Mouse (Mus musculus): Measurements from ENCODE around the gene Hbp1. TPM values are rescaled to one million over a fixed set of nuclear protein-coding genes. Genes with fewer than 3 reads are reported as not detected.

The Hbp1 gene
- polyA plus RNA-seq, 2 experiments: 102 to 142 TPM

DNA sequence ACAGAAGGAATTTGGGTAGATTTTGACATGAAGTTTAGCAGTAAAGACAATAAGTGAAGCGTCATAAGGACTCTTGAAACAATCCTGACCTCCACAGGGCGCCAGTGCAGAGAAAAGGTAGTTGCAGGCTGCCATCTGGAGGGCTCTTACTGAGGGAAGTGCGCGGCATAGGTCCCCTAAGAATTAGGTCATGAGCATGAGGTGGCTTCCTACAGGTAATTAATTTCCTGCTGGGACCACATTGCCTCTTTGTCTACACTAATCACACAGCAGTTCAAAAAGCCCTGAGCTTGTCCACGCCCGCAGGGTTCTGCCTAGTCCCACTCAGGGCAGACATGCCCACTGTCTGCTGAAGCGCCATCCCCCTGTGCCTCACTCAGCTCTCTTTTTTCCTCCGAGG is 53.3 kb downstream of the Hbp1 start:
- no peak overlapping the region for H3K27ac ChIP-seq (replicated peaks; ENCODE audit: low read depth, low read length)
- TF ChIP-seq POLR2A (IDR thresholded peaks at IDR 0.05; ENCODE audit: borderline replicate concordance, extremely low read depth, insufficient read depth, insufficient read length): no peak
- H3K4me1 ChIP-seq (ENCODE audit: control insufficient read depth, insufficient read depth, low read length): peaks cover 9% of the 10 kb centered on the region; the same call in 1 of the 2 replicates
- no peak for ATAC-seq (ENCODE audit: low FRiP score, low read depth)
- WGBS: 36% methylated on average over 8 of the region's 8 CpGs
- DNase-seq (ENCODE audit: low spot score): no peak
- no peaks in the 10 kb centered on the region for H3K9me3 ChIP-seq (ENCODE audit: control insufficient read depth, low read length)
- no peak overlapping the region for H3K4me3 ChIP-seq (replicated peaks; ENCODE audit: low read length)
- no peak overlapping the region for H3K9ac ChIP-seq (ENCODE audit: low read depth, low read length, severe bottlenecking)
- H3K27me3 ChIP-seq (ENCODE audit: control insufficient read depth, insufficient read depth, low read length): no peaks in the 10 kb centered on the region
- H3K4me2 ChIP-seq (replicated peaks; ENCODE audit: low read depth, low read length, severe bottlenecking): no peak overlapping the region
- no peaks in the 10 kb centered on the region for H3K36me3 ChIP-seq (ENCODE audit: control insufficient read depth, insufficient read depth, low read length)

- Histone ChIP-seq H3K4me1 (ENCODE audit: control insufficient read depth, insufficient read depth, low read length) (peaks cover 9% of the 10 kb centered on the region; the same call in 1 of the 2 replicates), H3K4me3 (replicated peaks; ENCODE audit: low read length) (no peak overlapping the region), H3K36me3 (ENCODE audit: control insufficient read depth, insufficient read depth, low read length) (no peaks in the 10 kb centered on the region), H3K9ac (ENCODE audit: low read depth, low read length, severe bottlenecking) (no peak overlapping the region), H3K9me3 (ENCODE audit: control insufficient read depth, low read length) (no peaks in the 10 kb centered on the region), H3K4me2 (replicated peaks; ENCODE audit: low read depth, low read length, severe bottlenecking) (no peak overlapping the region), H3K27ac (replicated peaks; ENCODE audit: low read depth, low read length) (no peak overlapping the region; the same call in 1 of the 2 replicates), H3K27me3 (ENCODE audit: control insufficient read depth, insufficient read depth, low read length) (no peaks in the 10 kb centered on the region)
- no peak for ATAC-seq (ENCODE audit: low FRiP score, low read depth)
- WGBS: 21% methylated on average over 5 of the region's 5 CpGs
- TF ChIP-seq POLR2A (IDR thresholded peaks at IDR 0.05; ENCODE audit: borderline replicate concordance, extremely low read depth, insufficient read depth, insufficient read length): no peak
- no peak for DNase-seq (ENCODE audit: low spot score)
Observed at GRCm38 (mm10) chr12:31896295-31896694, 54.0 kb downstream of the Hbp1 start.

- Histone ChIP-seq H3K27me3 (ENCODE audit: control insufficient read depth, insufficient read depth, low read length) (no peaks in the 10 kb centered on the region), H3K4me2 (replicated peaks; ENCODE audit: low read depth, low read length, severe bottlenecking) (no peak overlapping the region), H3K9me3 (ENCODE audit: control insufficient read depth, low read length) (no peaks in the 10 kb centered on the region), H3K4me3 (replicated peaks; ENCODE audit: low read length) (no peak overlapping the region), H3K4me1 (ENCODE audit: control insufficient read depth, insufficient read depth, low read length) (peaks cover 9% of the 10 kb centered on the region; the same call in 1 of the 2 replicates), H3K36me3 (ENCODE audit: control insufficient read depth, insufficient read depth, low read length) (no peaks in the 10 kb centered on the region), H3K9ac (ENCODE audit: low read depth, low read length, severe bottlenecking) (no peak overlapping the region), H3K27ac (replicated peaks; ENCODE audit: low read depth, low read length) (no peak overlapping the region)
- 28% methylated on average over 2 of the region's 2 CpGs for WGBS
- DNase-seq (ENCODE audit: low spot score) (no peak), ATAC-seq (ENCODE audit: low FRiP score, low read depth) (no peak)
- TF ChIP-seq POLR2A (IDR thresholded peaks at IDR 0.05; ENCODE audit: borderline replicate concordance, extremely low read depth, insufficient read depth, insufficient read length): no peak
Observed at GRCm38 (mm10) chr12:31895888-31896287, 54.4 kb downstream of the Hbp1 start.

DNA sequence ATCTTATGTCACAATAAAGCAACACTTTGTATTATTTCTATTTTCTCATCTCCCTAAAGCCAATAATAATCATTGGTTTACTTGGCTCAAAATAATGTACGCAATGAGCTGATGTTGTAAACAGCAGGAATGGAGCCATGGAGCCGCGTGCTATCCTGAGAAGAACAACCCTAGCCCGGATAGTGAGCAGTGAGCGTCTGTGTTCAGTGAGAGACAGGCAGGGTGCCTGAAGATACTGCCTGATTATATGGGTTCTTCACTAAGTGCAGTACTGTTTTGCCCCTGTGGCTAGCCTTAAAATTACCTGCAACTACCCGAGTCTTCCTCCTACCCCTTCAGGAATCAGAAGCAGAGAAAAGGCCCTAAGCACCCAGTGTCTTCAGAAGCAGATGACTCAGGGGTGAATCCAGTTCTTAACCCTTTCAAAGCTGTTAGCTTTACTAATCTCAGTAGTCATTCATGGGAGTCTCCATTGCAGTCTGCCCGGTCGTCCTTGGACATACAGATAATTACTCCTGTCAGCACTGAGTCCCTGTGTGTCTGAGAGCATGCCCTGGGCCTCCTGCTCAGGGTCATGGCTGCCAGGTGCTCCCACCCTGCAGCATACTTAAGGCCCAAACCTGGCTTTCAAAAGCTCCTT is 55.1 kb downstream of the Hbp1 start:
- H3K27me3 ChIP-seq (ENCODE audit: control insufficient read depth, insufficient read depth, low read length): no peaks in the 10 kb centered on the region
- H3K9ac ChIP-seq (ENCODE audit: low read depth, low read length, severe bottlenecking): no peak overlapping the region
- H3K4me2 ChIP-seq (replicated peaks; ENCODE audit: low read depth, low read length, severe bottlenecking): no peak overlapping the region
- peaks cover 9% of the 10 kb centered on the region; the same call in 1 of the 2 replicates for H3K4me1 ChIP-seq (ENCODE audit: control insufficient read depth, insufficient read depth, low read length)
- DNase-seq (ENCODE audit: low spot score) (no peak), ATAC-seq (ENCODE audit: low FRiP score, low read depth) (no peak)
- no peak overlapping the region for H3K4me3 ChIP-seq (replicated peaks; ENCODE audit: low read length)
- H3K36me3 ChIP-seq (ENCODE audit: control insufficient read depth, insufficient read depth, low read length): no peaks in the 10 kb centered on the region
- no peak overlapping the region for H3K27ac ChIP-seq (replicated peaks; ENCODE audit: low read depth, low read length)
- H3K9me3 ChIP-seq (ENCODE audit: control insufficient read depth, low read length): no peaks in the 10 kb centered on the region
- no peak for TF ChIP-seq POLR2A (IDR thresholded peaks at IDR 0.05; ENCODE audit: borderline replicate concordance, extremely low read depth, insufficient read depth, insufficient read length)
- 48% methylated on average over 8 of the region's 8 CpGs for WGBS

DNA sequence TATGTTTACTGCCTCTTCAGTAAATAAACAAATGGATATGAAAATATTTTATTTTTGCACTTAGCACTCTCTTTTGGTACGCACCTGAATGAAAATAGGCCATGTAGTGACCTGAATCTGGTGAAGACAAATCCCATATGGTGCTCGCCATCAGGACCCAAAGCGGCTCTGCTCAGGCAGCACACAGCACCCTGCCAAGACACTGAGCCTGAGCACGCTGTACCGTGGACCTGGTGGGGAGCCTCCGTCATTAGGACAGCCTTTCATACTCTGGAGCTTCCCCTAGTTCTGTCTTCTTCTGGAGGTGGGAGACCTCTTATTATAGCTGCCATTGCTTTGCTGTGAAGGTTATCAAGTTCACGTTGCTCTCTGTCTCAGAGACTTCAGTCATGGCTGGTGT is 57.6 kb downstream of the Hbp1 start:
- Histone ChIP-seq H3K9ac (ENCODE audit: low read depth, low read length, severe bottlenecking) (no peak overlapping the region), H3K36me3 (ENCODE audit: control insufficient read depth, insufficient read depth, low read length) (no peaks in the 10 kb centered on the region; the same call in 1 of the 2 replicates), H3K27me3 (ENCODE audit: control insufficient read depth, insufficient read depth, low read length) (no peaks in the 10 kb centered on the region), H3K9me3 (ENCODE audit: control insufficient read depth, low read length) (no peaks in the 10 kb centered on the region), H3K27ac (replicated peaks; ENCODE audit: low read depth, low read length) (no peak overlapping the region), H3K4me3 (replicated peaks; ENCODE audit: low read length) (no peak overlapping the region), H3K4me2 (replicated peaks; ENCODE audit: low read depth, low read length, severe bottlenecking) (no peak overlapping the region), H3K4me1 (ENCODE audit: control insufficient read depth, insufficient read depth, low read length) (peaks cover 9% of the 10 kb centered on the region; the same call in 1 of the 2 replicates)
- no peak for DNase-seq (ENCODE audit: low spot score)
- no peak for ATAC-seq (ENCODE audit: low FRiP score, low read depth)
- TF ChIP-seq POLR2A (IDR thresholded peaks at IDR 0.05; ENCODE audit: borderline replicate concordance, extremely low read depth, insufficient read depth, insufficient read length): no peak
- 93% methylated on average over 7 of the region's 7 CpGs for WGBS

All from limb, embryonic 14.5 days (tissue).